Mouse (Mus musculus): Measurements from ENCODE around the gene Eipr1.

- TF ChIP-seq CTCF (IDR thresholded peaks at IDR 0.05; ENCODE audit: low read depth), result no peak
- TF ChIP-seq EP300 (optimal IDR thresholded peaks at IDR 0.05), result no peak
Observed at GRCm38 (mm10) chr12:28726204-28726603, 25.4 kb upstream of the Eipr1 start.
